Mouse (Mus musculus): ENCODE measurements around the gene Ndufs1. TPM values are rescaled to one million over a fixed set of nuclear protein-coding genes. Genes with fewer than 3 reads are reported as not detected.

Gene Ndufs1
- polyA plus RNA-seq, 1 experiment: 92.9 TPM

DNA sequence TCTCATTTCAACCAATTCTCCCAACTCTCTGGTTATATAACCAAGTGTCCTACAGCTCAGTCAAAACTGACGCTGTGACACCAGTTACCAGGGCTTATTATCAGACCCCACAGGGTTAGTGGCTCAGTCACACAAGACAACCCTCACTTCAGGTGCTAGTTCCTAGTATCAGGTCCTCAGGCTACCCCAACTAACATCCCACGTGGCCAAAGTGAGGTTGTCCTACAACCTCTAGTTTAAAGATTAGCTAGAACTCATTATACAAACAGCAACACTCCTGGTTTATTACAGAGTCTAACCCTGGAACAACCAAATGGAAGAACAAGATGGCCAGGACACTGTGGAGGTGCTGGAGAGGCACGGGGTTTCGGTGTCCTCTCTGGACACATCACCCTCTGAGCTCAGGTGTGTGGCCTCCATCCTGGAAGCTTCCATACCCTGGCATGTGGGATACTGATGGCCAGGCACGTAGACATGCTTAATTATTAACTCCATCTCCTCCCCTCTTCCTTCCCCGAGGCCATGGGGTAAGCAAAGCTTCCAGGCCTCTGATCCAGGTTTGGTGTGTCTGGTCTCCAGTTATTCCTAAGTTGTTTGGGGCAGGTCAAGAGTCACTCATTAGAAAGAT is 52.7 kb downstream of the Ndufs1 start:
- Histone ChIP-seq H3K4me1 (ENCODE audit: control insufficient read depth, insufficient read depth, low read length) (no peaks in the 10 kb centered on the region), H3K4me3 (ENCODE audit: insufficient read depth, low read length) (no peak overlapping the region), H3K27ac (ENCODE audit: insufficient read depth, low read length) (no peak overlapping the region)
- TF ChIP-seq CTCF (IDR thresholded peaks at IDR 0.05; ENCODE audit: borderline replicate concordance, insufficient read depth, low read length) (no peak), POLR2A (IDR thresholded peaks at IDR 0.05; ENCODE audit: low read depth, low read length) (no peak)

DNA sequence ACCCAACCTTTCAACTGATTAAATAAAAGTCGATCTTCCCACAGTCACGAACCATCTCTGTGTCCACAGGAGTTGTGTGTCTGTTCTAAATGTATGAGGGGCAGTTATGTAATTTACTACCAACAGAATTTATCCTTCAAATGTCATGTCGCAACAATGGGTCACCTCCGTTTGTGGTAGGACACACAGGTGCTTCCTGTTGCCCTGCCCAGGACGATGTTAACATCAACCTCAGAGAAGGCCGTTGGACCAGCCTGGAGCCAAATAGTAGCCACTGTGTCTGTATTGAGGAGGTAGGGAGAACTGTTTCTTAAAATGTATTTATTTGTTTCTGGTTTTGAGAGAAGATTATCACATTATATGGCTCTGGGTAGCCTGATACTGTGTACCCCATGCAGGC is 54.6 kb downstream of the Ndufs1 start:
- no peak overlapping the region for H3K4me3 ChIP-seq (ENCODE audit: insufficient read depth, low read length)
- H3K27ac ChIP-seq (ENCODE audit: insufficient read depth, low read length): no peak overlapping the region
- H3K4me1 ChIP-seq (ENCODE audit: control insufficient read depth, insufficient read depth, low read length): no peaks in the 10 kb centered on the region
- TF ChIP-seq CTCF (IDR thresholded peaks at IDR 0.05; ENCODE audit: borderline replicate concordance, insufficient read depth, low read length) (no peak), POLR2A (IDR thresholded peaks at IDR 0.05; ENCODE audit: low read depth, low read length) (no peak)

DNA sequence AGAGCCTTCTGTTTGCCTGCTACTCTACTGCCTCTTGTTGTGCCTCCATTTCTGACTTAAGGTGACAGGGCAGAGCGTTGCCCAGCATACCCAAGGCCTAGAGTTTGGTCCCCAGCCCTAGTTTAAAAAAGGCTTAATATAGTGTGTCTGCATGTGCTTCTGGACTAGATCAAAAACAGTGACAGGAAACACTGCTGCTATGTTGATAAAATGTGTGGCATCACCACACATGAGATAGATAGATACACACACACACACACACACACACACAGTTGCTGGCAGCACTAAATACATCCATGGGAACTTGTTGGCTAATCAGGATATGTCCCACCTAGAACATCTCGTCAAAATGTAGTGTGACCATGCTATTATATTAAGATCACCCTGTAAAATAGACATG is 56.3 kb downstream of the Ndufs1 start:
- Histone ChIP-seq H3K27ac (ENCODE audit: insufficient read depth, low read length) (no peak overlapping the region), H3K4me3 (ENCODE audit: insufficient read depth, low read length) (no peak overlapping the region), H3K4me1 (ENCODE audit: control insufficient read depth, insufficient read depth, low read length) (no peaks in the 10 kb centered on the region)
- TF ChIP-seq CTCF (IDR thresholded peaks at IDR 0.05; ENCODE audit: borderline replicate concordance, insufficient read depth, low read length) (no peak), POLR2A (IDR thresholded peaks at IDR 0.05; ENCODE audit: low read depth, low read length) (no peak)

DNA sequence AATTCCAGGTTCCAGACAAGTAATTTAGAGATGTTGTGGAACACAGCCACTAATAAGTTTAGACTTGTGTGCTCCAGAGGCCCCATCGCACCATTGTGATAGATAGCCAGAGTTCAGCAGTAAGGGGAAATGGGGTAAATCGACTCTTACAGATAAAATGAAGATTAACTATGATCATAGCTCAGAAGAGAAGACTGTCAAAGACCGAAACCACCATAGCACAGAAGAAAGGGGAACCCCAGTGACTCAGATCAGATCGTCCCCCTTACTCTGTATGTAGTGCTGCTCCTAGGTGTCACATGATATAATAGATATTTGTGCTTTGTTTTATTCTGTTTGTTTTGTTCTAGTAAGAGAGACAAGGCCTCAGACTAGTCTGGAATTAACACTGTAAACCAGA is 57.0 kb downstream of the Ndufs1 start:
- TF ChIP-seq CTCF (IDR thresholded peaks at IDR 0.05; ENCODE audit: borderline replicate concordance, insufficient read depth, low read length) (no peak), POLR2A (IDR thresholded peaks at IDR 0.05; ENCODE audit: low read depth, low read length) (no peak)

DNA sequence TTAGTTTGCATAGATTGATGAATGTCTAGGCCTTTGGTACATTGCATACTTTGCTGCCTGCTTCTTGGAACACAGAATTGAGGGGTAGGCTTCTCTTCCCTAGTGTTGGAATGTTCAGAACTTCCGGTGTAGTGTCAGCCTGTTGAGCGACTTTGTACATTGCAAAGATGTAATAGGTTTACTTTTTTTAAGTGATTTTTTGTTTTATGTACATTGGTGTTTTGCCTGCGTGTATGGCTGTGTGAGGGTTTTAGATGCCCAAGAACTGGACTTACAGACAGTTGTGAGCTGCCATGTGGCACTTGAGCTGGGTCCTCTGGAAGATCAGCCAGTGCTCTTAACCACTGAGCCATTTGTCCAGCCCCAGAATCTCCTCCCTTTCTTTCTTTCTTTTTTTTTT is 61.1 kb downstream of the Ndufs1 start:
- peak overlapping the region; percentile 5; the same call in 1 of the 2 replicates for H3K27ac ChIP-seq (ENCODE audit: insufficient read depth, low read length)
- no peak for TF ChIP-seq CTCF (IDR thresholded peaks at IDR 0.05; ENCODE audit: borderline replicate concordance, insufficient read depth, low read length)
- no peak for TF ChIP-seq POLR2A (IDR thresholded peaks at IDR 0.05; ENCODE audit: low read depth, low read length)
- peak overlapping the region; percentile 66 for H3K4me3 ChIP-seq (ENCODE audit: insufficient read depth, low read length)
- no peaks in the 10 kb centered on the region for H3K4me1 ChIP-seq (ENCODE audit: control insufficient read depth, insufficient read depth, low read length)

More for the DNA sequence above, 57.0 kb downstream of the Ndufs1 start:
- Histone ChIP-seq H3K27ac (ENCODE audit: insufficient read depth, low read length) (no peak overlapping the region), H3K4me1 (ENCODE audit: control insufficient read depth, insufficient read depth, low read length) (no peaks in the 10 kb centered on the region), H3K4me3 (ENCODE audit: insufficient read depth, low read length) (no peak overlapping the region)

DNA sequence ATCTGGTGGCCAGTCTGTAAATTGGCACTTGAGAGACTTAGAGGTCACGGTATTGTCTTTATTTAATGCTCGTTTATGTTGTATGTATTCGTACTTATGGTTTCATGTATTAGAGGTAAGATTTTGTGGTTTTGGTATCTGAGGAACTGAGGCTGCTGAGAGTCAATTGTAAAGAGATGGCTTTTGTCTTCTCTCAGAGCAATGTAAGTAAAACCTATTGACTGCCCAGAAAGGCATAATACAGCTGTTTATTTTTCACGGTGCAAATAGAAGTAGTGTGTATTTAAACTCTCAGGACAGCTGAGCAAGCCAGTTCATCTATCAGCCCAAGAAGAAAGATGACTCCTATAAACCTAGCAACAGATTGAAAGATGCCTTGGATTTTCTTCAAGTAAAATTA is 61.5 kb downstream of the Ndufs1 start:
- peak overlapping the region; percentile 66 for H3K4me3 ChIP-seq (ENCODE audit: insufficient read depth, low read length)
- peak overlapping the region; percentile 82 for H3K27ac ChIP-seq (ENCODE audit: insufficient read depth, low read length)
- no peaks in the 10 kb centered on the region for H3K4me1 ChIP-seq (ENCODE audit: control insufficient read depth, insufficient read depth, low read length)
- TF ChIP-seq POLR2A (IDR thresholded peaks at IDR 0.05; ENCODE audit: low read depth, low read length) (no peak), CTCF (IDR thresholded peaks at IDR 0.05; ENCODE audit: borderline replicate concordance, insufficient read depth, low read length) (no peak)

DNA sequence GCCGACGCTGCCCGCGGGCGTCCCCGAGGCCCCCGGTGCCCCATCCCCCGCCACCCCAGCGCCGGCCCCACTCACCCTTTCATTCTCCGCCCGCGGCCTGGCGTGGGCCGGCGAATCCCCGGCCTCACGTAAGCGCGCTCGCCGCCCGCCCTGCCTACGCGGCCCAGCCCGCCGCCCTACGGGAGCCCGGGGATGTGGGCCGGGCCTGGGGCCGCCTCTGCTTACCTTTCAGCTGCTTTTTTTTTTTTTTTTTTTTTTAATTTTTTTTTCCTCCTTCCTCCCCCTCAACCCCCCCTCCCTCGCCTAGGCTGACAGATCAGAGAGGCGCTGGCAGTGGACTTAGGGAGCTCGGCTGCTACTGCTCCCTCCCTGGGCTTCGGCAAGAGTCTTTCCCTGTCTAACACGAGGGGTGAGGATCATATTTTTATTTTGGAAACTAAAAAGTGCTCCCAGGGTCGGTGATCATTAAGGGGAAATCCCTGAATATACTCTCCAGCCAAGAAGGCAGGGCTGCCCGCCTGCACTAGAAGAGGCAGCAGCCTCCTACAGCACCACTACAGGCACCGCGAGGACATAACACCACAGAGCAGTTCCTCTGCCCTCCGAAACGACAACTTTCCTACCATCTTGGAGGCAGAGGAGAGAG is 62.4 kb downstream of the Ndufs1 start, which contains the start of gene Ino80d:
TSS of gene Ino80d (minus strand) at position 532 of the 646 bp plus-strand sequence.
- H3K4me3 ChIP-seq (ENCODE audit: insufficient read depth, low read length): peak within 1 kb of the TSS; percentile 79
- peak within 1 kb of the TSS; percentile 82 for H3K27ac ChIP-seq (ENCODE audit: insufficient read depth, low read length)
- no peaks in the 10 kb centered on the region for H3K4me1 ChIP-seq (ENCODE audit: control insufficient read depth, insufficient read depth, low read length)
- peak; percentile 60; the same call in 1 of the 2 replicates for TF ChIP-seq CTCF (IDR thresholded peaks at IDR 0.05; ENCODE audit: borderline replicate concordance, insufficient read depth, low read length)
- peak; percentile 77 for TF ChIP-seq POLR2A (IDR thresholded peaks at IDR 0.05; ENCODE audit: low read depth, low read length)

DNA sequence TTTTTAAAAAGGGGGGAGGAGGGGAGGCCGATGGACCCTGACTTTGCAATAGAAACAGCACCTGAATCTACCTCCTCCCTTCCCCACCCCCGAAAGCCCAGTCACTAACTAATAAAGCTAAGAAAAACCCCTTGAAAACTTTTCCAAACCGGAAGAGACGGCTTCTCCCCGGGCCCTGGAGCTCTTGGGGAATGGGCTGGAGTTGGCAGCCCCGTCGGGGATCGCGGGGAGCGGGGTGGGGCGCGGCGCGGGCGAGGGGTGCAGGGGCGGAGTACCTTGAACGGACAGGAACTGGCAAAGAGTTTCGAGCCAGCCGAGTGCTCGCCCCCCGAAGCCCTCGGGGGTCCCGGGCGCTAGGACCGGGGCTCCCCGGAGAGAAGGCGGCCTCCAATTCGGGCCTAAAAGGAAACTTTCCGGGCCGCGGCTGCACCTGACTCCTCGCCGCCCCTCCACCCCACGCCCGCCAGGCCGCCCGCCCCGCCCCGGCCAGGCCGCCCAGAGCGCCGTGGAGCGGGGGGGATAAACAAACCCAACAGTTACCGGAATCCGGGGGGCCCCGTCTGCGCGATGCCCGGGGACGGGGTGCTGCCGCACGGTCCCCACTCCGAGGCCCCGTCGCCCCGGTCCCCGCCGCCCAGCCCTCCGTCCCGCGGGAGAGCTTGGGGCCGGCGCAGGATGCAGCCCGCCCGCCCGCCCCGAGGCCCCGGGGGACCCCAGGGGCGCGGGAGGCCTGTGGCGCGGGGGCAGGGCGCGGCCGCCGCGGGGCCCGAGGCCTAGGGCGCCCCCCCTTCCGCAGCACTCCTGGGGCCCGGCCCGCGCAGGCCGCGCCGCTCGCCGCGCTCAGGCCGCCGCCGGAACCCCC is 63.1 kb downstream of the Ndufs1 start:
- TF ChIP-seq CTCF (IDR thresholded peaks at IDR 0.05; ENCODE audit: borderline replicate concordance, insufficient read depth, low read length) (no peak), POLR2A (IDR thresholded peaks at IDR 0.05; ENCODE audit: low read depth, low read length) (no peak)
- Histone ChIP-seq H3K4me1 (ENCODE audit: control insufficient read depth, insufficient read depth, low read length) (no peaks in the 10 kb centered on the region), H3K4me3 (ENCODE audit: insufficient read depth, low read length) (peak overlapping the region; percentile 79), H3K27ac (ENCODE audit: insufficient read depth, low read length) (peak overlapping the region; percentile 21; the same call in 1 of the 2 replicates)

DNA sequence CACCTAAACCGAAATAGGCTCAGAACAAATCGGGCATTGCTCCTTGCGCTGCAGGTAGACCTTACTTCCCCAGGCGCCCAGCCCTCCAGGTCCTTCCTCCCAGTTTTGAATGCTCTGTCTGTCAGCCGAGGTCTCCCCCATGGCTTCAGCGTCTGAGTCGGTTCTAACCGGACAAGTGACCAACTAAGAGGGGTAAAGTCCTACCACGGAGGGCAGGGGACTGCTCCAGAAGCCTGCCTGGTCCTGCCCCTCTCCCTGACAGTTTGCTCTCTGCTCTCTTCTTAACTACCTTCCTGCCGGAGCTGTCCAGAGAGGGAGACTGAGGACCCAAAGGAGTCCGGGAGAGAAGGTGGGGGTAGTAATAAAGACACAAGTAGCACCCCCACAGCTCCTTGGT is 63.8 kb downstream of the Ndufs1 start:
- peak overlapping the region; percentile 79 for H3K4me3 ChIP-seq (ENCODE audit: insufficient read depth, low read length)
- H3K27ac ChIP-seq (ENCODE audit: insufficient read depth, low read length): peak overlapping the region; percentile 21; the same call in 1 of the 2 replicates
- no peak for TF ChIP-seq CTCF (IDR thresholded peaks at IDR 0.05; ENCODE audit: borderline replicate concordance, insufficient read depth, low read length)
- TF ChIP-seq POLR2A (IDR thresholded peaks at IDR 0.05; ENCODE audit: low read depth, low read length): peak; percentile 10; the same call in 1 of the 2 replicates
- H3K4me1 ChIP-seq (ENCODE audit: control insufficient read depth, insufficient read depth, low read length): no peaks in the 10 kb centered on the region
